Comparison of ENCODE assay signal across 28 mouse cellular contexts in genomic region chr13:106823875-106824191, GRCm38 (mm10).
"Had no signal": no experiment of that assay in that cellular context is flagged by ENCODE, and none has a peak within 500 bp of the region (broad histone marks: within the 10 kb centered on the region; RNA-seq: fewer than 3 reads in every experiment).

No protein-coding gene starts in this region.

- H3K4me1 ChIP-seq: heart, embryonic 15.5 days; hindbrain, embryonic 10.5 days; hindbrain, embryonic 12.5 days; intestine, embryonic 15.5 days; limb, embryonic 10.5 days; limb, embryonic 12.5 days; liver, embryonic 13.5 days; liver, embryonic 15.5 days had no signal

- H3K4me2 ChIP-seq: heart, embryonic 11.5 days; heart, embryonic 13.5 days; heart, embryonic 15.5 days; hindbrain, embryonic 12.5 days; hindbrain, embryonic 14.5 days; intestine, embryonic 15.5 days; limb, embryonic 12.5 days; liver, embryonic 11.5 days; liver, embryonic 13.5 days; liver, embryonic 15.5 days had no signal

- H3K9me3 ChIP-seq: heart, embryonic 13.5 days; heart, embryonic 15.5 days; hindbrain, embryonic 10.5 days; hindbrain, embryonic 12.5 days; intestine, embryonic 15.5 days; limb, embryonic 10.5 days; limb, embryonic 12.5 days; liver, embryonic 13.5 days; liver, embryonic 15.5 days had no signal

- H3K9ac ChIP-seq: heart, embryonic 13.5 days; heart, embryonic 15.5 days; hindbrain, embryonic 12.5 days; hindbrain, embryonic 14.5 days; intestine, embryonic 15.5 days; limb, embryonic 12.5 days; liver, embryonic 13.5 days; liver, embryonic 15.5 days had no signal

- ATAC-seq: hindbrain, embryonic 16.5 days; inflammation-experienced regulatory T-cells, adult 6 months; intestine, embryonic 15.5 days; intestine, postnatal 0 days had no signal

- DNase-seq: gastrocnemius, adult 2 months; gastrocnemius, postnatal 10 days; gastrocnemius, postnatal 25 days; heart, adult 2 months; heart, postnatal 14 days; heart, postnatal 36 days; kidney, adult 18-20 months; kidney, adult 8-10 months; kidney, postnatal 10 days; kidney, postnatal 25 days; kidney, postnatal 4 days; liver; liver, embryonic 13.5 days had no signal

- H3K36me3 ChIP-seq: heart, embryonic 15.5 days; intestine, embryonic 15.5 days had no signal

- H3K27me3 ChIP-seq: heart, embryonic 13.5 days; heart, embryonic 15.5 days; hindbrain, embryonic 12.5 days; intestine, embryonic 15.5 days; limb, embryonic 12.5 days; liver, embryonic 13.5 days; liver, embryonic 15.5 days had no signal

- H3K27ac ChIP-seq: gastrocnemius, adult 2 months; heart, adult 2 months; heart, embryonic 13.5 days; heart, embryonic 15.5 days; hindbrain, embryonic 10.5 days; hindbrain, embryonic 12.5 days; hindbrain, embryonic 14.5 days; intestine, embryonic 15.5 days; left cerebral cortex, adult 2 months; limb, embryonic 10.5 days; limb, embryonic 12.5 days; liver, embryonic 13.5 days; liver, embryonic 15.5 days had no signal

- H3K4me3 ChIP-seq: gastrocnemius, adult 2 months; heart, adult 2 months; heart, embryonic 13.5 days; heart, embryonic 15.5 days; hindbrain, embryonic 10.5 days; hindbrain, embryonic 12.5 days; intestine, embryonic 15.5 days; left cerebral cortex, adult 2 months; limb, embryonic 10.5 days; limb, embryonic 12.5 days; liver, embryonic 13.5 days; liver, embryonic 15.5 days had no signal
